Mouse (Mus musculus): ENCODE data around the gene Grin3a.
A peak's percentile ranks its signal among the peaks of the same experiment; 100 is the strongest.
"Not testable (repeated sequence)": the region's sequence is repeated elsewhere in the genome, so short reads cannot be mapped to it uniquely, and the experiment has no call there.

Grin3a gene

DNA sequence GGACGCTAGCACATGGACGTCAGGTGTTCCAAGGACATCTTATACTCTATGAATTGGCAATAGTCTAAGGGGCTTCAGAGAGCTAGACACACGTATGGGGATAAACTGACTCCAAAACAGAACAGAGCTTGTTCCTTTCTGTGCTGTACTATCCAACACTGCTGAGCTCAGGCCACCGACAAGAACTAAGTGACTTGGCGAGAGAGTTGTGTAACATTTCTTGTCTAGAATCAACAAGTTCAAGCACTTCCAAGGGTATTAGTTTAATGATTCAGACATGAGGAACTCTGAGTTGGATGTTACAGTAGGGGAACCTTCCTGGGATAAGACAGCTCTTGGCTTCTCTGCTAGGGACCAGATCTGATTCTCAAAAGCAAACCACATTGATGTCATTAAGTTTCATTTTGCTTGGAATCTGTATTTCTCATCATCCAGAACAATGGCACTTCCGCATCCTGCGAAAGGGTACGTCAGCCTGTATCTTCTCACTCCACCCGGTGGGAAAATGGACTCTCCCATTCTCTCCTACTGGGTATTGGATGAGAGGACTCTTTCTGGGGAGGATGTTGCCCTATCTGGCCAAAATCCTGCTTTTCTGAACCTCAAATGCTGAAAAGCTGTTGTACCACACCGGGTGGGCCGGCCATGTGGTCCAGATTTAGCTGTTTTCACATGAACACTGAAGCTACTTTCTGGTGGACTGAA, 165.2 kb downstream of the Grin3a start:
- no peak for DNase-seq

DNA sequence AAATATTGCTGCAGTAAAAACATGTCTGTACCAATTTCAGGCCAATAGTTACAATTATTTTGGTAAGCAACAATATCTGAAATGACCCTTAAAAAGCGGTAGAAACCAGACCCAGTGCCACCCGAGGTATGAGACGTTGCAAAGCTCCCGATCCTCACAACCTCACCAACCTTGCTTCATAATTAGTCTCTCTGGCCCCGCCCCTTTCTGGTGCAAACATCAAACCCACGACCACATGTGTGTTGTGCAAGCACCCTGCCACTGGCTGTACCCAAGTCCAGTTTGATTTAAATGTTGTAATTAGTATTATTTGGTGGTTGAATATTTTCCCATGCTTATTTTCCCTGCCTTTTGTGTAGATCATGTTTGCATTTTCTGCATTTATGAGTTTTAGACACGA, 168.8 kb downstream of the Grin3a start:
- DNase-seq = no peak

DNA sequence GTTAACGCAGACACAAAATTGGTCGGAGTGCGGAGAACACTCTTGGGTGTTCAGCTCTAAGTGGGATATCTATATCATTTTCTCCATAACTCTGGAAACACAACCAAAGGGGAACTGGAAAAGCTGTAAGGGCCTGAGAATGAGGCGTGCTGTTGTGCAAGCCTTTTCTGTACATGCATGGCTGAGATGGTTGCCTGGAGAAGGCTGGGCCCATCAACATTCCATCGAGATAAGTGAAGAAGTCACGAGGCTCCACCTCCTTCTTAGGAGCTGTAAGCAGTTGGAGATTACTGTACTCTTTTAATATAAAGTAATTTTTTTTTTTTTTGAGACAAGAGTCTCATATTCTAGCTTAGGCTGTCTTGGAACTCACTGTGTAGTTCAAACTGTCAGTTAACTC, 169.5 kb downstream of the Grin3a start:
- DNase-seq = no peak

DNA sequence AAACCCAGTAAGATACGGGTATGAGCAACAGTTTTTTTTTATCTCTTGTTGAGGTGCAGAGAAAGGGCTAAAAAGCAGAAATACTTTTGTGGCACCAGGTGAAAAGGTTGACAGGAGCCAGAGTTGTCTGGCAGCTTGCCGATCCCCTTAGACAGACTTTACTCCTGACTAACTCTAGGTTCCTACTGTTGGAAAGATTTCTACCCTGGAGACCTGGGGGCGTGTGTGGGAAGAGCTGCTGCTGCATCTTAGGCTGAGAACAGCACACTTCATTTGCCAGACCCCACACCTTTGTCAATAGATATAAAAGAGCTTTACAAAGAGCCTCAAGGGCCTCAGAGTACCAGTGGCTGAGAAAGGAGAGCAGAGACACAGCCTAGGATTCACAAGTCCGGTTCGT, 180.7 kb downstream of the Grin3a start:
- no peak for DNase-seq

DNA sequence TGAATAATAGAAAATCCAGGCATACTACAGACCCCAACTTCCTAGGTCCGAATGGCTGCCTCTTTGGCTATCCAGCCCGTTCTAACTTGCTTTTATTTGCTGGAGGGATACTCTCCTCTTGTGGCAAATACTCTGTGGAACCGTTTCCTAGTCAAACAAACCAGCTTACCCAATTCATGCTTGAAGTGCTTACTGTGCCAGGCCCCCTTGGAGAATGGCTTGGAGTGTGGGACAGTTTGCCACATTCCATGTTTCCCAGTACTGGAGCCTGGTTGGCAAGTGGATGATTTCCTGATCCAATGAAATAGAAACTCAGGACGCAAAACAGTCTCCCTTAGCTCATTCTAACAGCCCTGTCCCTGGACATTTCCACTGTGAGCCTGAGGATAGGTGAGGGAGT, 183.3 kb downstream of the Grin3a start:
- DNase-seq = no peak

DNA sequence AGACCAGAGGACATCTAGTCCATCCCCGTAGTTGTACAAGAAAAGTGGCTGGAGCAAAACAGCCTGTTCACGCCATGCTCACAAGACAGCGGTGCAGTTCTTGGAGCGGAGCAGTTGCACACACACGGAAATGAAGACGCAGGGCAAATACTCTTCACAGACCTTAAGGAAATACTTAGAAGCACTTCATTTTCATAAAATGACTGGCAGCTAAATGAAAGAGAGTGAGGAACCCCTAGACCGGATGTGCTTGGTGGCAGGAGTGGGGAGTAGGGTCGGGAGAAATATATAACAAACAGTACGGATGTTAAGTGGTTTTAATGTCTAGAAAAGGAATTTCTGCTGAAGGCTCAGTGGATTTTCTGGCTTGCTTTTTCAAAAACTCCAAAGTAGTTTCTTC, 183.9 kb downstream of the Grin3a start:
- DNase-seq = no peak

DNA sequence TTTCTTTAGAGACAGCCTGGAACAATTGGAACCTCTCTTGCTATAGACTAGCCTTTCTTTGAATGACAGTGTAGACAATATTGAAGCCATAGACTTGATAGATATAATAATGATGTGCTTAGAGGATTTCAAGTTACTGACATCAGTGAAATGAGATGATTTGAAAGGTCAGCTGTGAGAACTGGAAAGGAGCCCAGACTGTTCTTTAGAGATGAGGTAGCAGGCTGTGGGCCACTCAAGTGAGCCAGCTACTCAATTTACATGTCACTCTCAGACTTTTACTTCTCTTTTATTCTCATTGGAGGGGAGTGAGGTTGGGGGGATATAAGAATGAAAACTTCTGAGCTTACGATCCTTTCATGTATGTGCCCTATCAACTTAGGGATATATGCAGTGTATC, 186.1 kb downstream of the Grin3a start:
- DNase-seq = no peak

DNA sequence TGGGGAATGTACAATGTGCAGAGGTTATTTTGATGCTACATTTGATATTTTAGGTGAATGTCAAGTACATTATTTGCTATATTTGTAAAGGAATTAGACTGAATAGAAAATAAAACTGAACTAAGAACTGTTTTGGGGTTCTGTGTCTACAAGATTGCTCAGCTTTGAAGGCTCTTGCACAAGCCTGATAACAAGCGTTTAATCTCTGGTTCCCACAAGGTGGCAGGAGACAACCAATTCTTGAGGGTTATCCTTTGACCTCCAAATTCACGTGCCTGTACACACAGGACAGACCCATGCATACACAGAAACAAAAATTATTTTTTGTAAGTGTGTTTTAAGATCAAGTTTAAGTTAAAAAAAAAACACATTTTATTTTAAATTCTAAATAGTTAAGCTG, 205.6 kb downstream of the Grin3a start:
- DNase-seq = no peak

DNA sequence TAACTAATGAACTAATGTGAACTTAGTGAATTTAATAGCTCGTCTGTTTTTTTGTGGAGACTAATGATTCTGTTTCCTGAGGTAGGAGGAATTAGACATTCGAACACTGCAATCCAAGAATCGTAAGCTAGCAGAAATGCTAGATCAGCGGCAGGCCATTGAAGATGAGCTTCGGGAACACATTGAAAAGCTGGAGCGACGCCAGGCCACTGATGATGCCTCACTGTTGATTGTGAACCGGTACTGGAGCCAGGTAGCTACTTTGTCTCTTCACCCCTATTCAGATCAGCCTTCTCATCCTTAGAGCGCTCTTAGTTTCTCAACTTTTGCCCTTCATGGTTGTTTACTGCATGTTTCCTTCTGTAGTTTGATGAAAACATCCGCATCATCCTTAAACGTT, 207.7 kb downstream of the Grin3a start:
- peak in 1 of 2 experiments; percentile 30 for DNase-seq

DNA sequence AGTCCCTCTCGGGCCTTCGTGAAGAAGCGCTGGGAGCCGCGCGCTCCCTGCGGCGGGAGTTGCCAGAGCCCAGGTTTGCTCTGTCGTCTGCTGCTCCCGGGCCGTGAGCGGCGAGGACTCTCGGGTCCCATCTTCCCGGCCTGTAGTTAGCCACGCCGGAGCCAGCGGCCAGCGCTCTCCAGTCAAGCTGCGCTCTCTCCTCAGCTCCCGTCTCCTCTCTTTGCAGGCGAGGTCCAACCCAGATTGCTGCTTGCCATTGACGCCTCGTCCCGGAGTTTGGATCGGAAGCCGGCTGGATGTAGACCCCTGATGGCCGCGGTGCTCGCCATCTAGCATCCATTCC, 213.4 kb downstream of the Grin3a start:
- no peak for DNase-seq

DNA sequence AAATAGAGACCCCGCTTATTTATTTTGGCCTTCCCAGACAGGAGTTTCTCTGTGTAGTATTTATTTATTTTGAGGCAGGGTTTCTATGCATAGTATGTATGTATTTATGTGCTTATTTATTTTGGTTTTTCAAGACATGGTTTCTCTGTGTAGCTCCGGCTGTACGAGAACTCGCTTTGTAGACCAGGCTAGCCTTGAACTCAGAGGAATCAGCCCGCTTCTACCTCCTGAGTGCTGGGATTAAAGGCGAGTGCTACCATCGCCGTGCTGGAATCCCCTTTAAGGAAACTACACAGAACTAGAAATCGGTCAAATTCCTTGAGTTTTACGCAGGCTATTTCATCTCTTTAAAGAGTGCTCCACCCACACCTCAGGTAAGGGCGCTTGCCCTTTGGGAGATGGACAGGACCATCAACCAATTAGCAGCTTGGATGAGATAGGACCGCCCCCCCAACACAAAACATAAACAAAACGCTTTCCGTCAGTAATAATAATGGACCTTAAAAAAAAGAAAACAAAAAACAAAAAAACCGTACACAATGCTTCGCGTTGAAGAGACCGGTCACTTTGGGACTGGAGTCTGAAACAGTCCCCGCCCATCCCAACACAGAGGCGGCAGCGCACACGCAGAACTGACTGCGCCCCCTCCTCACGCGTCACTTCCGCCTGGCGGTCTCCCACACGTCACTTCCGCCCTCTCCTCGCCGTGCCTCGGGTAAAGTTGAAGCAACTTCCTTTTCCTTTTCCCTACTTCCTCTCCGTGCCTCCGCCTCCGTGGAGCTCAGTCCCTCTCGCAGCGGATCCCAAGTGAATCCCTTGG, 214.0 kb downstream of the Grin3a start, which contains the start of gene Rnf20:
Rnf20 (plus strand) TSS at position 688 of the 820 bp plus-strand sequence.
- DNase-seq = peak; percentile 95

DNA sequence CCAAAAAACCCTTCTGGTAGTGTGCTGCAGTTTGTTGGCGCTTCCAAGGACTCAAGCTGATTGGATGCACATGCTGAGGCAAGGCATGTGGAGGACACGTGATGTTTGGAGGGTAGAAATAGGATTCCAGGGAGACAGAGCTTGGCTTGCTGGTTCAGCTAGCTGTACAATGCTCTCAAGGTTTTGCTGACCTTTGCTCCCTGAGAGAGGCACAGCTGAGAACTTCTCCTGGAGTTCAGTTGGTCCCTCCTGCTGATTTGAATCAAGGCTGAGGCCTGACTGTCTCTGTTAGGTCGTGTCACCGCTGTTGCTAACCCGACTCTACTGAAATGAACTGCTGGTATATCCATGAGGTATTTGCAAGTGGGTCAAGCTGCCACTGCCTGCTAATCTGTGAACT, 216.6 kb downstream of the Grin3a start:
- no peak for DNase-seq

DNA sequence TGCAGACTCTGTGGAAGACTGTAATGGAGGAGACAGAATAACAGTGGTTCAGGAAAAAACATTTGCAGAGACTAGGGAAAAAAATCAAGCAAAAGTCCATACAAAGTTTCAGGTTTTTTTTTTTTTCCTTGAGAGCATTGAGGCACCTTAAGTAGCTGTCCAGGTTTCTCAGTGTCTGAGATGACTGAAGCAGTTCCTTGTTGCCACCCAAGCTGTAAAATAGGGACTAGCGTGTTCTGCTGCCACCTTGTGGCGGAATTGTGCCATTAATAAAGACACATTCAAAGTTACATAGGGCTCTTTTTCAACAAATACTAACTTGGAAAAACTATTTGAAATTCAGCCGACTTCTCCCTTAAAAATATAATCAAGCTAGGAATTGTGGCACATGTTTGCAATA, 218.6 kb downstream of the Grin3a start:
- peak; percentile 71 to 80 for DNase-seq

DNA sequence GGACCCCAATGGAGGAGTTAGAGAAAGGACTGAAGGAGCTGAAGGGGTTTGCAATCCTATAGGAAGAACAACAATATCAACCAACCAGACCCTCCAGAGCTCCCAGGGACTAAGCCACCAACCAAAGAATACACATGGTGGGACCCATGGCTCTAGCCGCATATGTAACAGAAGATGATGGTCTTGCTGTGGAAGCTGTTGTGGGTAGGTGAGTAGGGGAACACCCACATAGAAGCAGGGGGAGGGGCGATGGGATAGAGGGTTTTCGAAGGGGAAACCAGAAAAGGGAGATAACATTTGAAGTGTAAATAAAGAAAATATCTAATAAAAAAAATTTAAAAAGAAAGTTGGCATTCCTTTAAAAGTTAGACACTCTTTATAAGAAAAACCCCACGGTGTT, 220.6 kb downstream of the Grin3a start:
- DNase-seq = not testable (repeated sequence)

DNA sequence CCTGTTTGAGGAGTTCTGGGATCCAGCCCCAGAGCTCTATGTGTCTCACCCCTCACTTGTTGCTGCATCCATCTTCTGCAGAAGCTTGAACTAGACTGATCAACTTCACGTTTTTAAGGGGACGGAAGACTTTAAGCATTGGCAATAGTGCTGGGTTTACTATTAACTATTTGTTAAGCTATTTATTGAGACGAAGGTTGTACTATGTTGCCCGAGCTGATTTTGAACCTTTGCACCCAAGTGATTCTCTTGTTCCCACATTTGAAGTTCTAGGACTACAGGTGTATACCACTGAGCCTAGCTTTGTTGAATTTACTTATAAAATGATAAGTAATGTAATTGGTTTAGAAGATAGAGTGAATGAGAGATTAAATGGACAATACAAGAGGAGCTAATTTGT, 221.6 kb downstream of the Grin3a start:
- no peak for DNase-seq

DNA sequence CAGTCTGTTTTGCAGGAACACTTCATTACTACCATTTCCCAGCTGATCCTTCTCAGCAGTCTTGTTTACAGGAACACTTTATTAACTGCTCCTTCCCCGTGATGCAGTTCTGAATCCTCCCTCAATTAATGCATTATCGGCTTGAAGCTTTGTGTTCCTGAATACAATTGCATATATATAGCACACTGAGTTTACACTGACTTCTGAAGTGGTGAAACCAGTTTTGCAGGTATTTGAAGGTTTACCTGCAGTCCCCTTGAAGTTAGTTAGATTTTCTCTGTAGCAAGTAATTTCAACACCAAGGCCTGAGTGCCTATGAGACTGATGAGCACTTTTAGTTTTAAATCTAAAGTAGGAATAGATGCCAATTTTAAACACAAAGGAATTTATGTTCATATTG, 223.3 kb downstream of the Grin3a start:
- no peak for DNase-seq

DNA sequence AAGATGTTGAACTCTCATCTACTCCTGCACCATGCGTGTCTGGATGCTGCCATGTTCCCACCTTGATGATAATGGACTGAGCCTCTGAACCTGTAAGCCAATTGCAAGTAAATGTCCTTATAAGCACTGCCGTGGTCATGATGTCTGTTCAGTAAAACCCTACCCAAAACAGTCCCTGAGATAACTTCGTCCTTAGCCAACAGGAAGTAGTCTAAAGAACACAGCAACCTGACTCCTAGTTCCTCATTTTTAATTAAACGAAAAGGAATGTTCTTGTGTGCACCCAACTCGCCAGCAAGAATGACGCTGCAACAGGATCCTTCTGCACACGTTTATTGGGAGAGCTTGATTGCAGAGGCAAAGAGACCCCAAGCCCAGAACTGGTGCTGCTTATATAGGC, 225.7 kb downstream of the Grin3a start:
- not testable (repeated sequence) for DNase-seq

DNA sequence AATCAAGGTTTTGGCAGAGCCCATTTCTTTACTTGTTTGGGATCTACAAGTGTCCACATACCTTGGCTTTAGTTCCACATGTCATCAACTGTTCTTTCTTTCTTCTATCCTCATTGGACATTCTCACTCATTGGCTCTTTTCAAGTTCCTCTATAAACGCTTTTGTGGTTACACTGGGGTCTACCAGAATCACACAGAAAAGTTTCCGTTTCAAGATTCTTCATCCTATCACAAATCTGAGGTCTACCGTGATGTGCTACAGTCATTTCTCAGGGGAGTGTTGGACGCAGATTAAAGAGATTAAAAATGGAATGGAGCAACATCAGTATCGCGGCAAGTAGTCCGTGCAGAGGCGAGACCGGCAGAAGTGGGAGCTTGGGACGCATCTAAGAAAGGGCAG, 228.6 kb downstream of the Grin3a start:
- DNase-seq = no peak
